Mouse (Mus musculus) ES-Bruce4 (cell line): ENCODE results near the gene Vegfa.

ENCODE experiments used
- CTCF ChIP-seq: IDR thresholded peaks from one replicate; pipeline ENCODE4 v1.8.1; 2011; ENCODE audit warnings: low read depth, low read length
- EP300 ChIP-seq: IDR thresholded peaks from 2 replicates; pipeline ENCODE4 v1.6.1; 2011; ENCODE audit warnings: low read depth, low read length; ENCODE audit not compliant: insufficient read depth
- POLR2A ChIP-seq: IDR thresholded peaks from one replicate; pipeline ENCODE4 v1.8.1; 2011; ENCODE audit warnings: low read length; ENCODE audit not compliant: insufficient read depth

DNA sequence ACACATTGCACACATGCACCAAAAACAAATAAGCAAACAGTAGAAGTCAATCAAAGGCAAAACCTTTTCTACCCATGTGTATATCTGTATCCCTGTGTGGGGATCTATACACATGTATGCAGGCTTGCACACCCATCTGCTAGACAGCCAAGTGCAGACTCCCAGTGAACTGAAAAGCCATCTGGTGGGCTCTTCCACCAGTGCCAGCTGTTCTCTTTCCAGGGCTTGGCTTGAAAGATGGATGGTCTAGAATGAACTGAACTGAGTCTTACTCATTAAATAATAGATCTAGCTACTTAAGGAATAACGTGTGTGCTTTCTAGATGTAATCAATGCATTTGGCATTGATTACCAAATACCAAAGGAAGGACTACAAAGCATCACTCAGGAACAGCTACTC, 50.3 kb downstream of the Vegfa start:
- TF ChIP-seq CTCF = no peak
- no peak for TF ChIP-seq POLR2A
- no peak for TF ChIP-seq EP300
